Mouse (Mus musculus): ENCODE measurements at regions not wholly inside any gene's neighbourhood (a gene's known extent, or its start where the extent isn't known, plus 50 kb on each side); places are given as distances from the start of the nearest gene placed in this dataset.
A peak's percentile ranks its signal among the peaks of the same experiment; 100 is the strongest.

DNA sequence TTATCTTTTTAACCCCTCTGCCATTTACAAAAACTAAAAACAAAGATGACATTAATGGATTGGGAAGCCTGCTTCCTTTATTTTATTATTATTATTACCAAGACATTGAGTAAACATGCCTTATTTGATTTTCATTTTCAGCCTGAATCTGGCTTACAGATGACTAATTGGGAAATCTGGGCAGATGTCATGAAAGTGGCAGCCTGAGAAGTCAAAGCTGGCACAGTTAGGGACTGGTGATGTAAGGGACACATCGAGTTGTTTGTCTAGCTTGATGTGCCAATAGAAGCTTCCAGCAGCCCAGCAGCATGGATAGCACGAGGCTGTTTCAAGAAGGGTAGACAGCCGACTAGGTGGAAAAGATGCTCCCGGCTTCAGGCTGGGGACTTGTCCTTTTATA, 197.2 kb upstream of the 1810046K07Rik start:
- no peak for DNase-seq

DNA sequence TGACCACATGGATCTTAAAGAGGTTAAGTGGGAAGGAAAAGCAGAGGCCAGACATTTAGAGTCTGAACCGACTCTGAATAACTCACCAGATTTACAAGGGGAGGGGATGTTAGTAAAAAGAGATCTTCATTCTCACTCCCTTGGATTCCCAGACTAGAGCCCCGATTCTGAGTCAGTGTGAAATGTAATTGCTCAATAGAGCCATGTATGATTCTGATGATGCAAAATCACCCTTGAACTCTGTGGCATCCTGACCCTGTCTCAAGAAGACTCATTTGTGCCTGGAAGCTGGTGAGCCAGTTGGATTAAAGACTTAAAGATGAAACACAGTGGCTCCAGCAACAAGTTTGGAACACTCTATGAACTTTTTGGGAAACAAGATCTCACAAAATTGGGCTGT, 210.2 kb upstream of the 1810046K07Rik start:
- no peak for DNase-seq

DNA sequence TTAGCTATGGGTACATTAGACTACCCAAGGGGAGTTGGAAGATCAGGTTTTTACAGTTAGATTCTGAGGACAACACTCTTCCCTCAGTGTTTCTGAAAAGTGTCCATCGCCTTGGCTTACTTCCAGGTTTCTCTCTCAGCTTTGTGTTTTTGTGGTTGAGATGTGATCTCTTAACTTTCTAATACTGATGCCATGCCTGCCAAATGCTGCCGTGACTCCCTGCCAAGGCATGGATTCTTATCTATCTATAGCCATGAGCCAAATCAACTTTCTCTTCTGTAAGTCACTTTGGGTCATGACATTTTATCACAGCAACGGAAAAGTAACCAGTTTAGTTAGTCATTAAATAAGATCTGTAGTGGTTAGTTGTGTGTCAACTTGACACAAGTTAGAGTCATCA, 213.2 kb upstream of the 1810046K07Rik start:
- DNase-seq, result no peak

GRCm38 (mm10) chr9:51572040-51572439, 193.1 kb upstream of the Arhgap20 start:
- DNase-seq, result no peak

DNA sequence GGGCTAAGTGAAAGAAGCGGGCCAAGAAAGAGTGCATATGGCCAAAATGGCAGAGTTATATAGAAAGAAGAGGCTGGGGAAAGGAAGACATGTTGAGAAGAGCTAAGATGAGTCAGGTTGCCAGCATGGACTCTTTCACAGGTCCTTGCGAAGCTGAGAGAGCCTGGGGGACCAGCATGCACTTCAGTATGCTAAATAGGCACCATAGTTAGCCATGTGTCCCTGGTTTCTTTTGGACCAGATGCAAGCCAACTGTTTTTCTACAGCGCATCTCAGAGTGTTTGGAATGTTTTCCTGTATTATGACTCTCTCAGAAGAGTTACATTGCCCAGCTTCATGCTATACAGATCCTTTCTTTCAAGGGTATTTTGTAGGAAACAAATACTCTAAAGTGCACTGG, 183.5 kb upstream of the Arhgap20 start:
- no peak for DNase-seq

- DNase-seq, result no peak
Observed at GRCm38 (mm10) chr9:51593707-51594106, 171.4 kb upstream of the Arhgap20 start.

- DNase-seq, result no peak
Observed at GRCm38 (mm10) chr9:51598706-51599105, 166.4 kb upstream of the Arhgap20 start.

DNA sequence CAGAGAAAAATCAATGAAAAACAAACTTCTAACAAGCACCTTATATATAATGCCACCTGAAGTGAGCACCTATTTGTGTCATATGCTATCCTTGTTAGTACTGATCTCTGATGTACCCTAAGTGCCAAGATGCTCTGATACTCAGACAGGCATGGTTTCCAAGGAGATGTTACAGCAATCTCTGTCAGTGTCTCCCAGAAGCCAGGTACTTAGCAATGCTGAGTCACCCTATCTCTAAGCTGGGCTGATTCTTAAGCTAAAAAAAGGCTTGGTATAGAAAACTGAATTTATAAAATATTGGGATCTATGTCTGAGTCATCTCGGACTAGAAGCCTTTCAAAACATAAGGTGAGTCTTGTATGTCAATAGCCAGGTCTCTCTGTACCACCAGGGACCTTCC, 157.0 kb upstream of the Arhgap20 start:
- DNase-seq, result no peak

DNA sequence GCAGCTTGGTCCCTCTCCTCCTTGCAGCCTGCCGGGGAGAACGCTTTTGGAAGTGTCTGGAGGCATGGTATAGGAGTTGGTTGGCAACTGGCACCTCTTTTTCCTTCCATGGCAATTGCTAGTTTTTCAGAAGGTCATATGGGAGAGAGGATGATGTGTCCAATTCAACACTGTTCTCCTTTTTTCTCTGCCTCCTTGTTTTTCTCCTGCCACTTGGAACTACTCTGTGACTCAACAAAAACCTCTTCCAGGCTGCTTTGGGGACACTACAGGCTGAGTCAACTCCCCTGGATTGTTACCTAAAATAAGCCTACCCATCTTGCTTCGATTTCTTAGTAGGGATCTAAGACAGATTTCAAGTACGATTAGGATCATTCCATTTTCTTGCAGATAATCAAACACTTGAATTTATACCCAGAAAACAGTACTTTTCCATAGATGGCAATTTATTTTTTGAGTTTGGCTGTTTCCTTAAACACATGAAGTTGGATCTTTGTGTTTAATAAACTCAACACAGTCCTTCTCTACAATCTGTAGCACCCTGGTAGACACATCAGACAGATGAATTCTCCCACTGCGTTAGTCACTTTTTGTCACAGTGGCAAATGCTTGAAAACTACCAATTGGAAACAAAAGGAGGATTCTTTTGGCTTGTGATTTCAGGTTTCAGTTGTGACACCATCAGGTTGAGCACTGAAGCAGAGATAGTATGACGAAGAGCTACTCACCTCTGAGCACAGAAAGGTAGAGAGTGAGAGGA, 156.3 kb upstream of the Arhgap20 start:
- no peak for DNase-seq

GRCm38 (mm10) chr9:51626156-51626555, 139.0 kb upstream of the Arhgap20 start:
- no peak for DNase-seq

DNA sequence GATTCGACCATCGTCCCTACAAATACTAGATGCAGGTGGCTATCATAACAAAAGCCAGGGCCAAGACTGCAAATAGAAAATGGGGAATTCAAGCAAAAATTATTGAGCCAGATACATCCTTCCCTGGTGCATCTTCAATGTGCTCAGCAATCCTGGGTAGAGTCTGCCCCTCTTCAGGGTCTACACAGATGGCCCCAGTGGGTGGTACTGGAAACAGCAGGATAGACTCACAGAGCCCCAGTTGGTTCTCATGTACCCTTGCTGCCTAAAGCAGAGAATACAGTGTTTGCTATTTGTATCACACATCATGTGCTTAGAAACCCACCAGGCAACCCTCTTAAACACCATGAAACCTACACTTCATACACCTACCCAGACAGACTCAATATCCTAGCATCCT, 129.0 kb upstream of the Arhgap20 start:
- DNase-seq, result no peak

GRCm38 (mm10) chr9:51636559-51637127, 128.5 kb upstream of the Arhgap20 start:
- DNase-seq, result no peak

DNA sequence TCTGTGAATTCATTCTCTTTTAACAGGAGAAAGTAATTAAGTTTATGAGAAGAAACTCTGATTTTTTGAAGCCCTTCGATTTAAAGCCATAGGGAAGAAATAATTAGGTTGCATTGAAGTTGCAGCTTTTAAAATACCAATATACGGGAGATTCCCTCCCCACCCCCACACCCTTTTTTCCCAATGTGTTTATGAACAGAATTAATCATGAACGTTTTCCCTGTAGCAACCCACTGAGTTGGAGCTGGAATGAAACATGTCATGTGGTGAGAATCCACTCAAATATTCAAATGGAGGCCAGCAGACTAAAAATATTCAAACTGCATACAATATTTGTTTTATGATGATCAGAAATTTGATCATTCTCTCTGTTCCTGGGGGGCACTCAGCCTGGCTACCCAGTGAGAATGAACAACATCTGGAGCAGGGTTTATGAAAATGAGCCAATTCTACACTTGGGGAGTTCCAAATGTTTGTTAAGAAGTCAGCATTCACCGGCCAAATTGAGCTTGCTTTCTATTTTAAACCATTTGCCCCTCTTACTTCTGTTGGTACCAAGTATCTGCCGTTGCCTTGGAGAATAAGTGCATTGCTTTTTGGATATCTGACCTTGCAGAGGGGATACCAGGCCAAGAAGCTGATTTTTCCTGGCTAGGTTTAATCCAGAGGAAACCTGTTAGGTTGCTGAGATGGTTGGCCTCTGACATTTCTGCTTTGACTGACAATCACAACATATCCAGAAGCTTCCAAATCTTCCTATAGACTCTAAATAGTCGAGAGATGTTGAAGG, 127.8 kb upstream of the Arhgap20 start:
- no peak for DNase-seq

DNA sequence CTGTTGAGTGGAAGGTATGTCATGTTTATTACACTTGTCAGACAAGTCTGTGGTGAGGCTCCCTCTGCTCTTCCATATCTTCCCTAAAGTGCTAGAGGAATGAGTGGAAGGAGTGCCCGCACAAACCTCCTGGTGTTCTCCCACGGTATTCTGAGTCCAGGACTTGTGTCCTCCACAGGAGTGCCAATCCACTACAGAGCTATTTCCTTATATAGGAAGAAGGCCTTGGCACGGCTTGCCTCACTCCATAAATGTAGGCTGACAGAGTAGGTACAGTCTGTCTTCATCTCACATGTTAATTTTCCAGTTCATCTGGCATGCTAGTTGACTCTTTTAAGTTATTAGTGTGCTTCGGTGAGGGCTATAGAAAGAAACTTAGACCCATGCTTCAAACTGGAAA, 123.4 kb upstream of the Arhgap20 start:
- DNase-seq, result peak; percentile 12

- DNase-seq, result no peak
Observed at GRCm38 (mm10) chr9:51645426-51645825, 119.7 kb upstream of the Arhgap20 start.

DNA sequence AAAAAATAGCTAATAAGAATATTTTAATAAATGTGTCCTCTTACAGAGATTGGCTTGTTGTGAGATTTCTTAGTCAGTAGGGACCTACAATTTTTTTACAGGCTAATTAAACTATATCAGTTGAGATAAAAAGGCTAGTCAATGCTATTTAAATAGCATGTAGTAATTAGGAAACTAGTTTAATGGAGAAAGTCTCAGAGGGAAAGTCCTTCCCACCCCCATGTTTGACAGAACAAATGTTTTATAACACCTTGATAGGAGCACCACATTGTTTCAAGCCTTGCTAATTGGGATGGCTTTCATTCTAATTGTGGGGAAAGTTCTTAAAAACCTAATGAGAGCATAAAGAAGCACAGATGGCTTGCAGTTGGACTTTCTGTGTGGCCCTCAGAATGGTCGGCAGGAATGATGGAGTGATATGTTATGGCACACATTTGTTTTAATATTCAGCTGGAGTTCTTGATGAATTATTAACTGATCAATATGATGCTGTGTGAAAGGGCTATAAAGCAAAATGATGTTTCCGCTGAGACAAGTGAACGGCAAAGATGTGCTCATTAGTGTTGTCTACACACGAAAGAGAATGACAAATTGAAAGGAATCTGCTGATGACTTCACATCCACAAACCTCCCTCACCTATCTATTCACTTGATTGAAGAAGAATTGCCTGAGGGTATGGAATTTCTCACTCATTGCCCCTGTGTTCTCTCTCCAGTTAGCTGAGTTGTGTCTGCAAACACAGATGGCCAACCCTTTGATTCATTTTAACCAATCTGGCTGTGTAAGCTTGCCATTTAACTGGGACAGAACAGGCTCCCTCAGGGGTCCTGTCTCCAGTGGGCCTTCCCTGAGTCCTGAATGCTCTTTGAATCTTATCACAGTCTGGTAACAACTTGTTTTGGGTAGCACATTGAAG, 111.5 kb upstream of the Arhgap20 start:
- no peak for DNase-seq

GRCm38 (mm10) chr9:51654645-51655044, 110.5 kb upstream of the Arhgap20 start:
- no peak for DNase-seq

DNA sequence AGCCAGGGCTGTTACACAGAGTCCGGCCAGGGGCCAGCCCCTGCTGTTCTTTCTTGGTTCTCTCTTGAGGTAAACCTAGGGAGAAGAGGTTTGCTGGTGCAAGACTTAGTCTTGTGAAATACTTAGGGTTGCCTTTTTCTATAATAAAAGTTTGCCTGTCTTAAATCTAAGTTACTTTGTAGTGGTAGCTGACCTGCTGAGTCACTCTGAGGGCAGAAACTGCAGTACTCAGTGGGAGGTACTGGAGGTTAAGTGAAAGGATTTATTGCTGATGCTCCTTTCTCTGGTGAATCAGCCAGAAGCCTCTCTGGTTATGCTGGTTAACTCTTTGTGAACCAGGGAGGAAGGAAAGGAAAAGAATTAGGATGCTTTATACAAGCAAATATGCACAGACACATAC, 107.3 kb upstream of the Arhgap20 start:
- no peak for DNase-seq

- DNase-seq, result no peak
Observed at GRCm38 (mm10) chr9:51660908-51661874, 103.9 kb upstream of the Arhgap20 start.

DNA sequence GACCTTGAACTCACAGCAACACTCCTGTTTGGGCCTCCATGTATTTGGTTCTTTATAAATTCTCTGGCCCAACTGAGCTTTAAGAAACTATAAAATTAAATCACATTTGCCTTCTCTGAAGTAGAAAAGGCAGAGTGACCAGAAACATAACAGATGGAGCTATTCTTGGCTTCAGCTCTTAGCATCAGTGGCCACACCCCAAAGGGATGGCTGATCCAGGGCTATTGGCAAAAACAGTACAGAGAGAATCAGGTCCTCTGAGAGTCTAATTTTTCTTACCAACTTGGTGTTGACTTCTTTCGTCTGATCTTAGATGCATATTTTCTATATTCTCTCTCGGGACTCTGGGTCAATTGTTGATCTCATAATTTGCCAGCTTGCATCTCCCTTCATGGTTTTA, 103.2 kb upstream of the Arhgap20 start:
- DNase-seq, result no peak

- no peak for DNase-seq
Observed at GRCm38 (mm10) chr9:51664353-51664752, 100.8 kb upstream of the Arhgap20 start.

GRCm38 (mm10) chr9:51664876-51665275, 100.3 kb upstream of the Arhgap20 start:
- DNase-seq, result no peak

All from right cerebral cortex, postnatal 14 days (tissue).